Mouse (Mus musculus) heart, postnatal 0 days (tissue): ENCODE measurements around the gene Actr8.

Experiments
- CTCF ChIP-seq: IDR thresholded peaks from 2 replicates; pipeline ENCODE4 v1.5.1; 2016; ENCODE audit warnings: antibody characterized with exemption, control low read depth, low read depth
- EP300 ChIP-seq: IDR thresholded peaks from 2 replicates; pipeline ENCODE4 v1.6.1; 2016; ENCODE audit warnings: antibody characterized with exemption, low read depth

- TF ChIP-seq CTCF (peak; percentile 39), EP300 (no peak)
These were observed 2.5 kb downstream of the Actr8 start for GRCm38 (mm10) chr14:29980447-29981205.
